Mouse (Mus musculus) forebrain, embryonic 10.5 days (tissue): ENCODE results near the gene Fam160a1. TPM values are rescaled to one million over a fixed set of nuclear protein-coding genes. Genes with fewer than 3 reads are reported as not detected.

Source experiments
- DNase-seq: peaks from one replicate; pipeline ENCODE4 v3.0.0-alpha.2; 2017; ENCODE audit warnings: low spot score; ENCODE audit errors: extremely low spot score
- H3K27ac ChIP-seq: fragments of 300-500 bp; sonication (generic); 2 replicates; pipeline ENCODE4 v1.5.1; 2016; ENCODE audit warnings: mild to moderate bottlenecking
- H3K27me3 ChIP-seq: fragments of 300-500 bp; sonication (generic); 2 replicates; pipeline ENCODE4 v1.6.1; 2016; ENCODE audit warnings: mild to moderate bottlenecking; ENCODE audit not compliant: poor library complexity, severe bottlenecking
- H3K36me3 ChIP-seq: fragments of 300-500 bp; sonication (generic); replicated peaks from 2 replicates; pipeline ENCODE4 v1.6.1; 2016; ENCODE audit warnings: mild to moderate bottlenecking, moderate library complexity
- H3K4me1 ChIP-seq: fragments of 300-500 bp; sonication (generic); 2 replicates; pipeline ENCODE4 v1.6.1; 2016
- H3K4me3 ChIP-seq: fragments of 300-500 bp; sonication (generic); 2 replicates; pipeline ENCODE4 v1.5.1; 2016; ENCODE audit warnings: mild to moderate bottlenecking, moderate library complexity
- H3K9me3 ChIP-seq: fragments of 300-500 bp; sonication (generic); 2 replicates; pipeline ENCODE4 v1.6.1; 2016; ENCODE audit warnings: mild to moderate bottlenecking, moderate library complexity
- WGBS: fragments of 180-500 bp; shearing (Covaris S2); methylation state at CpG from one replicate; pipeline ENCODE4 v1.1.7; 2016; 5-methylcytosine and 5-hydroxymethylcytosine counted together
- polyA plus RNA-seq: library from polyadenylated mRNA; unstranded; fragments of >200 nt; fragmentation: Nextera tagmentation; extraction: Ambion mirVana; gene quantifications from 2 replicates; pipeline ENCODE4 v1.2.1, GENCODE M21; 2016

Fam160a1 gene
- polyA plus RNA-seq, 1 experiment from 2014 or later, result 0.40 TPM

- H3K36me3 ChIP-seq, result no peaks in the 10 kb centered on the region
- H3K9me3 ChIP-seq, result no peaks in the 10 kb centered on the region
- WGBS, result 85% methylated on average over 7 of the region's 7 CpGs
- DNase-seq, result no peak
- H3K27me3 ChIP-seq, result no peaks in the 10 kb centered on the region
- no peak overlapping the region for H3K27ac ChIP-seq
- no peak overlapping the region for H3K4me3 ChIP-seq
- no peaks in the 10 kb centered on the region; the same call in 1 of the 2 replicates for H3K4me1 ChIP-seq
Measured at GRCm38 (mm10) chr3:85814241-85814640, 2.9 kb downstream of the Fam160a1 start.

DNA sequence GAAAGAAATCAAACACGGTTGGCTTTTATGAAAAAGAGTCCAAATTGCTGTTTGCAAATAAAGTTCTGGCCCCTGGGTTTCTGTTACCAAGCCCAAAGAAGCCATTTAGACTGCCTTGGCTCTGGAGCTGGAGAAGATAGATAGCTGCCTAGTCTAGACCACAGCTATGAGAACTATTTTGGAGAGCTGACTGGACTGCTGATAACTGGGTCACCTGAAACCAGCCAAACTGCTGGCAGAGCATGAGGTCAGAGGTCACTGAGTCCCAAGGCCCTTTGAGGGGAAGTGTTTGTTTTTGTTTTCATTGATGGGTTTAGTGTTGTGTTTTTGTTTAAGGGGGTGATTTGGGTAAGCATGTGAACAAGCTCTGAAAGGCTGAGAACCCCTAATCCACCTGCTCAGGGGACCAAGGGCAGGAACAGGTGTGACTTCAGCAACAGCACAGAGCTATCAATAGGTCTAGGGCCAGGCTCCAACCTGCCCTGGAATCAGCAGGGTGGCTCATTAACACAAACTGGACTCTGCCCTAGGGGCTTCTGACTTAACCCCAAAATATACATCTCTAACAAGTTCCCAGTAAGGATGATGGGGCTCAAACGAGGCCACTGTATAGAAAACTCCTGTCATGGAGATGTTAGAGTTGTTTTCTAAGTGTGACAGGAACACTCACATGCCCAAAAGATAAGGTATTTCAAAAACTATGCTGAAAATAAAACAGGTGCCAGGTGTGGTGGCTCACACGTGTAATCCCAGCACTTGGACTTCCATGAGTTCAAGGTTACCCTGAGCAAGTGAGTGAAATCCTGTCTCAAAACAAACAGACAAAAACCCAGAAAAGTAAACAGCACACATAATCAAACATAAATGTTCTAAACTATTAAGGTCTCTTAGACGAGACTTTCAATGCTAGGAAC, 3.7 kb downstream of the Fam160a1 start:
- no peaks in the 10 kb centered on the region; the same call in 1 of the 2 replicates for H3K4me1 ChIP-seq
- H3K27ac ChIP-seq, result no peak overlapping the region
- H3K27me3 ChIP-seq, result no peaks in the 10 kb centered on the region
- no peak overlapping the region for H3K4me3 ChIP-seq
- H3K36me3 ChIP-seq, result no peaks in the 10 kb centered on the region
- no peaks in the 10 kb centered on the region for H3K9me3 ChIP-seq
- WGBS, result 65% methylated on average over 4 of the region's 4 CpGs
- no peak for DNase-seq

- Histone ChIP-seq H3K27ac (no peak overlapping the region), H3K9me3 (no peaks in the 10 kb centered on the region), H3K4me3 (no peak overlapping the region), H3K36me3 (no peaks in the 10 kb centered on the region), H3K27me3 (no peaks in the 10 kb centered on the region), H3K4me1 (no peaks in the 10 kb centered on the region; the same call in 1 of the 2 replicates)
- WGBS, result 93% methylated on average over 5 of the region's 5 CpGs
- no peak for DNase-seq
Measured at GRCm38 (mm10) chr3:85812010-85812409, 5.1 kb downstream of the Fam160a1 start.

- Histone ChIP-seq H3K27me3 (no peaks in the 10 kb centered on the region), H3K27ac (no peak overlapping the region), H3K9me3 (no peaks in the 10 kb centered on the region), H3K4me3 (no peak overlapping the region), H3K4me1 (no peaks in the 10 kb centered on the region), H3K36me3 (no peaks in the 10 kb centered on the region)
- DNase-seq, result no peak
- 88% methylated on average over 1 of the region's 1 CpGs for WGBS
Measured at GRCm38 (mm10) chr3:85793166-85793565, 23.9 kb downstream of the Fam160a1 start.

DNA sequence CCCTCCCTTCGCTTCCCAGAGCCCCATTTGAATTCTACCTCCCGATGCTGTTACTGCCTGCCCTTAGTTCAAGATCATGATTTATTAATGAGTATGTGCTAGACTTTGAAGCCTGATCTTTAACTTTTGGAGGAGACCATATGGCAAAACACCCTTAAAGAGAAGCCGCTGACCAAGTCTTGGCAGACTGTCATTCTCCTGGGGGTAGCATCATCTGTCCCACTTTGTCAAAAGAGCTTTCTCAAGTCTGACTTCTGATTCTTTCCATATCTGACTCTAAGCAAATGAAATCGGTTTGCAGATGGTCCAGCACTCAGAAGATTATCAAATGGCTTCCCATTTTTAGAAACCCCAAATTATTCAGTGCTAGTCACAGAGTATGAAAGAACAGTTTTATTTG, 27.3 kb downstream of the Fam160a1 start:
- no peaks in the 10 kb centered on the region for H3K4me1 ChIP-seq
- WGBS, result 87% methylated on average over 4 of the region's 4 CpGs
- DNase-seq, result no peak
- no peak overlapping the region for H3K27ac ChIP-seq
- no peaks in the 10 kb centered on the region for H3K27me3 ChIP-seq
- no peaks in the 10 kb centered on the region for H3K9me3 ChIP-seq
- no peaks in the 10 kb centered on the region for H3K36me3 ChIP-seq
- no peak overlapping the region for H3K4me3 ChIP-seq

DNA sequence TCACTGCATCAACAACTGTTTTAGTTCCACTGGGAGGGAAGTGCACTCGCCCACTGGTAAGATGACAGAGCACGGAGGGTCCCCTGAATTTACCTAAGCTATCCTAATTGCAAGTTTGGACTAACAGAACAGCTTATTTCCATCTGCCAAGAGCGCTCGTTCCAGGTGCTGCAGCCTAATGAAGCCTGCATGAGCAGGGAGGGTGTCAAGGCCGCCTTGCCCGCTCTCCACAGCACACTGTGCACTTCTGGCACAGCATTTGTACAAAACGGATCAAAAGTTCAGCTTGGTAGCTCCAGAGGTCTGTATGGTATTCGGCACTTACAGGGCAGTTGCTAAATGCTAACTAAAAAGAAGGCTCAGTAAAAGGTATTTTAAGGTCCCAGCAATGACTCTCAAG, 30.6 kb downstream of the Fam160a1 start:
- 86% methylated on average over 8 of the region's 8 CpGs for WGBS
- Histone ChIP-seq H3K4me1 (no peaks in the 10 kb centered on the region), H3K36me3 (no peaks in the 10 kb centered on the region), H3K27me3 (no peaks in the 10 kb centered on the region), H3K9me3 (no peaks in the 10 kb centered on the region), H3K27ac (no peak overlapping the region), H3K4me3 (no peak overlapping the region)
- no peak for DNase-seq

DNA sequence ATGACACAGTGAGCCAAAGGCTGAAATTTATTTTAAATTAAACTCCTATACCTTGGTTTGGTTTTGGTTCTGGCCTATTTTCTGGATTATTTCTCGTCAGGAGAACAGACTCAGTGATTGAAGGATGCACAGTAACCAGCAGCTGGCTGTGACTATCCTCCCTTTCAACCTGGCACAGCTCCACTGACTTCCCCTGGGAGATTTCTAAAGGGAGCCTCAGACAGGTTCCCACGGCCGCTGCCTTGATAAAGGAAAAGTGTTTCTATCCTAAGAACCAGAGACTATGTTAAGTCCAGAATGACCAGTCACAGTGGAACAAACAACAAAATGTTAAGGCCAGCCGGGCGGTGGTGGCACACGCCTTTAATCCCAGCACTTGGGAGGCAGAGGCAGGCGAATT, 36.2 kb downstream of the Fam160a1 start:
- Histone ChIP-seq H3K4me3 (no peak overlapping the region), H3K27ac (no peak overlapping the region), H3K27me3 (no peaks in the 10 kb centered on the region), H3K36me3 (no peaks in the 10 kb centered on the region), H3K4me1 (no peaks in the 10 kb centered on the region; the same call in 1 of the 2 replicates), H3K9me3 (no peaks in the 10 kb centered on the region)
- WGBS, result 90% methylated on average over 7 of the region's 7 CpGs
- DNase-seq, result no peak

- Histone ChIP-seq H3K36me3 (no peaks in the 10 kb centered on the region), H3K4me3 (no peak overlapping the region), H3K4me1 (no peaks in the 10 kb centered on the region; the same call in 1 of the 2 replicates), H3K9me3 (no peaks in the 10 kb centered on the region), H3K27me3 (no peaks in the 10 kb centered on the region), H3K27ac (no peak overlapping the region)
- 72% methylated on average over 2 of the region's 2 CpGs for WGBS
- DNase-seq, result no peak
Measured at GRCm38 (mm10) chr3:85780332-85780731, 36.8 kb downstream of the Fam160a1 start.

- WGBS, result 83% methylated on average over 2 of the region's 2 CpGs
- no peaks in the 10 kb centered on the region for H3K36me3 ChIP-seq
- H3K4me1 ChIP-seq, result no peaks in the 10 kb centered on the region; the same call in 1 of the 2 replicates
- no peak for DNase-seq
- H3K4me3 ChIP-seq, result no peak overlapping the region
- H3K9me3 ChIP-seq, result no peaks in the 10 kb centered on the region
- no peak overlapping the region for H3K27ac ChIP-seq
- no peaks in the 10 kb centered on the region for H3K27me3 ChIP-seq
Measured at GRCm38 (mm10) chr3:85777841-85778240, 39.2 kb downstream of the Fam160a1 start.

- H3K27me3 ChIP-seq, result no peaks in the 10 kb centered on the region
- no peaks in the 10 kb centered on the region for H3K9me3 ChIP-seq
- no peaks in the 10 kb centered on the region for H3K36me3 ChIP-seq
- no peaks in the 10 kb centered on the region; the same call in 1 of the 2 replicates for H3K4me1 ChIP-seq
- 84% methylated on average over 4 of the region's 4 CpGs for whole genome bisulfite sequencing
- H3K4me3 ChIP-seq, result no peak overlapping the region
- DNase-seq, result no peak
- H3K27ac ChIP-seq, result no peak overlapping the region
Measured at GRCm38 (mm10) chr3:85777356-85777755, 39.7 kb downstream of the Fam160a1 start.

DNA sequence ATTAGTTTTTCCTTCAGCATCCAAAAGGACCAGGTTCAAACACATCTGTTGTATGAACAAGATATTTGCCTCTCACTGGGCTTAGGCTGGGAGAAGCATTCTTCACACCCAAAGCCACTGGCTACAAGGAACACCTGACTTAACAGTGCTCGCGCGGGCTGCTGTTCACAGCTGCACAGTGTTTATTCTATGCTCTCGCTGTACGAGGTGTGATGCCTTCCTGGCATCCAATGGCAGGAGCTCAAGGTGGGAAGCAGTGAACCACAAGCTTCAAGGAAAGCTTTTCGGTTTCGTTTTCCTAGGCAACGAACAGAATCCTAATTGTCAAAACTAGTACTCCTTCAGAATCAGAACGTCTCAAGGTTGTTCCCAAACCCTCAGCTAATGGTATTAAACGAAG, 40.4 kb downstream of the Fam160a1 start:
- no peak for DNase-seq
- Histone ChIP-seq H3K4me1 (no peaks in the 10 kb centered on the region; the same call in 1 of the 2 replicates), H3K27me3 (no peaks in the 10 kb centered on the region), H3K4me3 (no peak overlapping the region), H3K9me3 (no peaks in the 10 kb centered on the region), H3K27ac (no peak overlapping the region), H3K36me3 (no peaks in the 10 kb centered on the region)
- WGBS, result 88% methylated on average over 10 of the region's 10 CpGs

GRCm38 (mm10) chr3:85776126-85776525, 41.0 kb downstream of the Fam160a1 start:
- H3K36me3 ChIP-seq, result no peaks in the 10 kb centered on the region
- no peak for DNase-seq
- H3K27ac ChIP-seq, result no peak overlapping the region
- H3K4me1 ChIP-seq, result no peaks in the 10 kb centered on the region; the same call in 1 of the 2 replicates
- H3K4me3 ChIP-seq, result no peak overlapping the region
- 93% methylated on average over 6 of the region's 6 CpGs for WGBS
- no peaks in the 10 kb centered on the region for H3K27me3 ChIP-seq
- no peaks in the 10 kb centered on the region for H3K9me3 ChIP-seq

- WGBS, result 77% methylated on average over 4 of the region's 4 CpGs
- H3K9me3 ChIP-seq, result no peaks in the 10 kb centered on the region
- H3K27ac ChIP-seq, result no peak overlapping the region
- H3K36me3 ChIP-seq, result no peaks in the 10 kb centered on the region
- no peak overlapping the region for H3K4me3 ChIP-seq
- no peaks in the 10 kb centered on the region for H3K27me3 ChIP-seq
- DNase-seq, result no peak
- H3K4me1 ChIP-seq, result peaks cover 8% of the 10 kb centered on the region; the same call in 1 of the 2 replicates
Measured at GRCm38 (mm10) chr3:85773886-85774285, 43.2 kb downstream of the Fam160a1 start.
